Comparison of ENCODE assay signal across 25 mouse cellular contexts in the genomic region with DNA sequence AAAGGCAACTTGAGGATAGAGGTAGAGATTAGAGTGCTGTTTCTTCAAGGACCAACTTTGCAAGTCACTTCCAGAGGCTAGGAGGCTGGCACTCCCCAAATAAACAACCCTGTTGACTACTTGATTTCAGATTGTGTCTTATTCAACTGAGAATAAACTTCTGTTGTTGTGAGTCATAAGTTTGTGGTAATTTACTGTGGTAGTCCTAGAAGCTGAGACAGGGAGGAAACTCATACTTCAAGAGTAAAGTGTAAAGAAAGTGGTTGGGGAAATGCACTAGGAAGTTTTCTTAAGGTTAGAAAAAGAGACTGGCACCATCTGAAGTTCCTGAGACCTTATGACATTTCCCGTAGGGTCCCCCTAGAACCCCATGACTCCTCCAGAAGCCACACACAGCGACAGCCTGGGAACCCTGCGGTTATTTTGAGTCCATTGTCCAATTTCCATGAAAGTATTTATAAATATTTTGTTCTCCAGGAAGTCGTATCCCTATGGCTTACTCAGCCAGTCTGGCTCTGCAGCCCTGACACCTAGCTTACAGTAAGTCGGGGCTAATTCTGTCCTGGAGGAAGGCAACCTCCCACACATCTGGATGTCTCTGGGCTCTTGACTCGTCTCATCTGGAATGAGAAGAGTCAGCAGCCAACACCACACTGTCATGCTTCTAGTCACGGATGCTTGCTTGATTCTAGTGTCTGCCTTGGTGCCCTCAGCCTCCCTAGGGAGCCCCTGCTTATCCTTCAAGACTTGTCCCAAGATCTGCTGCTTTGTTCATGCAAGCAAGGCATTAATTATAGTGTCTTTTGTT. TPM values are rescaled to one million over a fixed set of nuclear protein-coding genes. Genes with fewer than 3 reads are reported as not detected.
A peak's percentile ranks its signal among the peaks of the same experiment; 100 is the strongest.
DNase-seq lines count a peak whose midpoint lies in the region; ATAC-seq and TF ChIP-seq lines count a peak whose summit lies in the region.
"Had no signal": no experiment of that assay in that cellular context is flagged by ENCODE, and none has a peak within 500 bp of the region (broad histone marks: within the 10 kb centered on the region; RNA-seq: fewer than 3 reads in every experiment).

No protein-coding gene starts in this region.

- no peak for TF ChIP-seq POLR2A in kidney, adult 2 months (IDR thresholded peaks at IDR 0.05; ENCODE audit: low read depth, low read length)

- no peak overlapping the region for H3K9ac ChIP-seq in embryonic facial prominence, embryonic 14.5 days (ENCODE audit: low read depth, low read length)
- H3K9ac ChIP-seq in kidney, postnatal 0 days (ENCODE audit: low read depth, low read length) = no peak overlapping the region
- H3K9ac ChIP-seq: forebrain, embryonic 13.5 days; hindbrain, embryonic 14.5 days; intestine, embryonic 15.5 days; lung, embryonic 15.5 days; neural tube, embryonic 12.5 days had no signal

- ATAC-seq in embryonic facial prominence, embryonic 14.5 days (ENCODE audit: low read depth) = no peak
- no peak for ATAC-seq in kidney, postnatal 0 days (replicated peaks; ENCODE audit: low FRiP score, low read depth)
- no peak for ATAC-seq in megakaryocyte-erythroid progenitor cell, adult 5-6 weeks (replicated peaks; ENCODE audit: low FRiP score, low TSS enrichment, poor library complexity, severe bottlenecking)
- ATAC-seq: CD4-positive, CD25-positive, alpha-beta regulatory T cell, adult 4 months; forebrain, embryonic 13.5 days; intestine, embryonic 15.5 days had no signal

- no peak overlapping the region for H3K27ac ChIP-seq in embryonic facial prominence, embryonic 14.5 days (replicated peaks; ENCODE audit: low read depth, low read length)
- no peak overlapping the region for H3K27ac ChIP-seq in embryonic facial prominence, embryonic 10.5 days (replicated peaks)
- no peak overlapping the region for H3K27ac ChIP-seq in kidney, postnatal 0 days
- H3K27ac ChIP-seq in kidney, adult 2 months (ENCODE audit: insufficient read depth, low read depth, low read length) = no peak overlapping the region
- H3K27ac ChIP-seq in gastrocnemius, adult 2 months = no peak overlapping the region
- H3K27ac ChIP-seq: forebrain, embryonic 13.5 days; hindbrain, embryonic 14.5 days; intestine, embryonic 15.5 days; left cerebral cortex, adult 2 months; lung, embryonic 15.5 days; neural tube, embryonic 12.5 days had no signal

- intact Hi-C loops in gastrocnemius, adult 2 months (cut with DNase I) = no loop called here

- peak; percentile 13 for DNase-seq in embryonic facial prominence, embryonic 14.5 days (ENCODE audit: low spot score)
- DNase-seq in embryonic facial prominence, embryonic 10.5 days (ENCODE audit: low spot score) = no peak
- peak; percentile 25 for DNase-seq in kidney, postnatal 0 days (ENCODE audit: low spot score)
- no peak for DNase-seq in kidney, adult 2 months
- DNase-seq in 3T3-L1 (ENCODE audit: low read depth, low spot score) = peak; percentile 82
- DNase-seq in lung, postnatal 14 days = peak; percentile 12
- no peak for DNase-seq in gastrocnemius, adult 2 months
- DNase-seq: adrenal gland, postnatal 25 days; cerebellum, adult 11 months; cerebellum, postnatal 14 days; gastrocnemius, postnatal 10 days; heart, adult 18-20 months; kidney, postnatal 10 days; left cerebral cortex, postnatal 4 days; liver; thymus, postnatal 25 days had no signal

- 56% methylated on average over 7 of the region's 7 CpGs for WGBS in embryonic facial prominence, embryonic 14.5 days
- 74% methylated on average over 7 of the region's 7 CpGs for WGBS in embryonic facial prominence, embryonic 10.5 days
- WGBS in kidney, postnatal 0 days = 37% methylated on average over 7 of the region's 7 CpGs
- 29% methylated on average over 7 of the region's 7 CpGs for WGBS in kidney, adult 2 months

- no peak overlapping the region for H3K4me2 ChIP-seq in embryonic facial prominence, embryonic 14.5 days (ENCODE audit: low read depth, low read length)
- H3K4me2 ChIP-seq in kidney, postnatal 0 days (ENCODE audit: low read length) = no peak overlapping the region
- H3K4me2 ChIP-seq: forebrain, embryonic 13.5 days; hindbrain, embryonic 14.5 days; intestine, embryonic 15.5 days; lung, embryonic 15.5 days; neural tube, embryonic 12.5 days had no signal

- TF ChIP-seq CTCF in kidney, postnatal 0 days (IDR thresholded peaks at IDR 0.05; ENCODE audit: low read depth) = no peak
- TF ChIP-seq CTCF in kidney, adult 2 months (conservative IDR thresholded peaks at IDR 0.05; ENCODE audit: insufficient read depth, insufficient read length, low read depth, low read length) = no peak
- no peak for TF ChIP-seq CTCF in gastrocnemius, adult 2 months (IDR thresholded peaks at IDR 0.05)

- no peaks in the 10 kb centered on the region for H3K9me3 ChIP-seq in embryonic facial prominence, embryonic 14.5 days (ENCODE audit: control insufficient read depth, low read length)
- H3K9me3 ChIP-seq in embryonic facial prominence, embryonic 10.5 days = no peaks in the 10 kb centered on the region
- no peaks in the 10 kb centered on the region for H3K9me3 ChIP-seq in kidney, postnatal 0 days (replicated peaks; ENCODE audit: low read length)
- H3K9me3 ChIP-seq: forebrain, embryonic 13.5 days; intestine, embryonic 15.5 days; lung, embryonic 15.5 days; neural tube, embryonic 12.5 days had no signal

- H3K4me1 ChIP-seq in embryonic facial prominence, embryonic 14.5 days (ENCODE audit: control insufficient read depth, insufficient read depth, low read length) = 0 out of 2 replicates have a peak, but pooled peaks cover 6% of the 10 kb centered on the region
- no peaks in the 10 kb centered on the region for H3K4me1 ChIP-seq in embryonic facial prominence, embryonic 10.5 days
- H3K4me1 ChIP-seq in kidney, postnatal 0 days (replicated peaks; ENCODE audit: insufficient read depth, low read length) = no peaks in the 10 kb centered on the region
- H3K4me1 ChIP-seq in kidney, adult 2 months (ENCODE audit: control insufficient read depth, insufficient read depth, low read length) = no peaks in the 10 kb centered on the region
- H3K4me1 ChIP-seq: forebrain, embryonic 13.5 days; intestine, embryonic 15.5 days; neural tube, embryonic 12.5 days had no signal

- no peaks in the 10 kb centered on the region for H3K27me3 ChIP-seq in embryonic facial prominence, embryonic 14.5 days (replicated peaks; ENCODE audit: control insufficient read depth, insufficient read depth, low read length)
- H3K27me3 ChIP-seq in embryonic facial prominence, embryonic 10.5 days (replicated peaks; ENCODE audit: low read depth, poor library complexity, severe bottlenecking) = no peaks in the 10 kb centered on the region
- no peaks in the 10 kb centered on the region for H3K27me3 ChIP-seq in kidney, postnatal 0 days (ENCODE audit: insufficient read depth, low read length)
- no peaks in the 10 kb centered on the region for H3K27me3 ChIP-seq in kidney, adult 2 months (replicated peaks; ENCODE audit: control insufficient read depth, insufficient read depth, low read length)
- H3K27me3 ChIP-seq: forebrain, embryonic 13.5 days; intestine, embryonic 15.5 days; neural tube, embryonic 12.5 days had no signal

- H3K4me3 ChIP-seq in embryonic facial prominence, embryonic 14.5 days (ENCODE audit: low read depth, low read length) = no peak overlapping the region
- H3K4me3 ChIP-seq in embryonic facial prominence, embryonic 10.5 days = no peak overlapping the region
- H3K4me3 ChIP-seq in kidney, postnatal 0 days (replicated peaks; ENCODE audit: low read depth, low read length) = no peak overlapping the region
- H3K4me3 ChIP-seq in kidney, adult 2 months (ENCODE audit: insufficient read depth, low read depth, low read length) = no peak overlapping the region
- H3K4me3 ChIP-seq in gastrocnemius, adult 2 months = no peak overlapping the region
- H3K4me3 ChIP-seq: forebrain, embryonic 13.5 days; intestine, embryonic 15.5 days; left cerebral cortex, adult 2 months; lung, embryonic 15.5 days; neural tube, embryonic 12.5 days had no signal

- no peaks in the 10 kb centered on the region for H3K36me3 ChIP-seq in embryonic facial prominence, embryonic 14.5 days (ENCODE audit: control insufficient read depth, insufficient read depth, low read length)
- no peaks in the 10 kb centered on the region for H3K36me3 ChIP-seq in embryonic facial prominence, embryonic 10.5 days (replicated peaks)
- no peaks in the 10 kb centered on the region for H3K36me3 ChIP-seq in kidney, postnatal 0 days (ENCODE audit: insufficient read depth, low read length)
- no peaks in the 10 kb centered on the region for H3K36me3 ChIP-seq in kidney, adult 2 months (ENCODE audit: control insufficient read depth, insufficient read depth, low read length)
- H3K36me3 ChIP-seq: intestine, embryonic 15.5 days; lung, embryonic 15.5 days; neural tube, embryonic 12.5 days had no signal

RNA-seq across cellular contexts. Expression of gene Bpgm, which starts 22.8 kb away (rescaled TPM):
- polyA plus RNA-seq in embryonic facial prominence, embryonic 14.5 days (2014; fragmentation: Nextera tagmentation; extraction: Ambion mirVana) = 46.5 and 48.7 TPM in 2 replicates
- polyA plus RNA-seq in embryonic facial prominence, embryonic 10.5 days (2016; fragmentation: Nextera tagmentation; extraction: Ambion mirVana) = 52.2 and 53.2 TPM in 2 replicates
- 38.7 and 40.9 TPM in 2 replicates for polyA plus RNA-seq in kidney, postnatal 0 days (2015; fragmentation: Nextera tagmentation; extraction: Ambion mirVana)
- 24.4 and 32.4 TPM in 2 replicates for polyA plus RNA-seq in kidney, adult 2 months (2012; rRNA removed)
- total RNA-seq in megakaryocyte-erythroid progenitor cell, adult 5-6 weeks (2014; fragmentation: Nextera tagmentation) = 9.2 and 21.2 TPM in 2 replicates
- 17.1 and 26.4 TPM in 2 replicates for total RNA-seq in megakaryocyte-erythroid progenitor cell, adult 5-6 weeks (2017)
- 10 to 100 TPM; 87.2 to 92.8 TPM for total RNA-seq in gastrocnemius, adult 2 months (2021)

RNA-seq across cellular contexts. Expression of gene Akr1b7, which starts 41.0 kb away (rescaled TPM):
- not detected in 2 replicates for polyA plus RNA-seq in embryonic facial prominence, embryonic 14.5 days (2014; fragmentation: Nextera tagmentation; extraction: Ambion mirVana)
- not detected in 2 replicates for polyA plus RNA-seq in embryonic facial prominence, embryonic 10.5 days (2016; fragmentation: Nextera tagmentation; extraction: Ambion mirVana)
- polyA plus RNA-seq in kidney, postnatal 0 days (2015; fragmentation: Nextera tagmentation; extraction: Ambion mirVana) = 32.5 and 37.4 TPM in 2 replicates
- polyA plus RNA-seq in kidney, adult 2 months (2012; rRNA removed) = 3.2 and 4.0 TPM in 2 replicates
- not detected in 2 replicates for total RNA-seq in megakaryocyte-erythroid progenitor cell, adult 5-6 weeks (2014; fragmentation: Nextera tagmentation)
- not detected in 2 replicates for total RNA-seq in megakaryocyte-erythroid progenitor cell, adult 5-6 weeks (2017)
- not detected for total RNA-seq in gastrocnemius, adult 2 months (2021)
- total RNA-seq: ES-E14; gastrocnemius, postnatal 10 days; heart, adult 18-20 months; left cerebral cortex, adult 2 months; left cerebral cortex, postnatal 4 days had no signal
- polyA plus RNA-seq: forebrain, embryonic 13.5 days; hindbrain, embryonic 14.5 days; lung, embryonic 15.5 days; neural tube, embryonic 12.5 days had no signal

Comparison
In these comparisons a context has a peak if more than half of its experiments do, and no peak if none do; other contexts are left out.
1. DNase-seq: peak in embryonic facial prominence, embryonic 14.5 days (single experiment), kidney, postnatal 0 days (single experiment), 3T3-L1 (single experiment) and lung, postnatal 14 days (single experiment); none in embryonic facial prominence, embryonic 10.5 days (single experiment), kidney, adult 2 months (single experiment) and gastrocnemius, adult 2 months (single experiment).